8 mouse cellular contexts compared by ENCODE assay signal in genomic region chr17:75464983-75465634, GRCm38 (mm10). TPM values are rescaled to one million over a fixed set of nuclear protein-coding genes. Genes with fewer than 3 reads are reported as not detected.
A peak's percentile ranks its signal among the peaks of the same experiment; 100 is the strongest.
DNase-seq lines count a peak whose midpoint lies in the region; ATAC-seq and TF ChIP-seq lines count a peak whose summit lies in the region.

No protein-coding gene starts in this region.

- peak; percentile 78 for ATAC-seq in heart, embryonic 12.5 days (ENCODE audit: insufficient number of reproducible peaks, low FRiP score)
- ATAC-seq in kidney, postnatal 0 days (replicated peaks; ENCODE audit: low FRiP score, low read depth) = peak; percentile 71; the same call in 1 of the 2 replicates
- ATAC-seq in midbrain, postnatal 0 days (ENCODE audit: low FRiP score) = peak; percentile 74
- peak; percentile 75 for ATAC-seq in stomach, embryonic 14.5 days (ENCODE audit: insufficient number of reproducible peaks, insufficient read depth, low FRiP score, low read depth)

- H3K9me3 ChIP-seq in heart, embryonic 12.5 days (replicated peaks) = peaks cover 6% of the 10 kb centered on the region; the same call in 1 of the 2 replicates
- H3K9me3 ChIP-seq in kidney, postnatal 0 days (replicated peaks; ENCODE audit: low read length) = no peaks in the 10 kb centered on the region
- no peaks in the 10 kb centered on the region for H3K9me3 ChIP-seq in midbrain, postnatal 0 days (ENCODE audit: low read length)
- no peaks in the 10 kb centered on the region for H3K9me3 ChIP-seq in stomach, embryonic 14.5 days (ENCODE audit: control insufficient read depth, low read depth, low read length)

- peak overlapping the region; percentile 73 for H3K4me2 ChIP-seq in heart, embryonic 12.5 days
- H3K4me2 ChIP-seq in kidney, postnatal 0 days (ENCODE audit: low read length) = peak overlapping the region; percentile 52
- H3K4me2 ChIP-seq in midbrain, postnatal 0 days (ENCODE audit: low read depth, low read length, poor library complexity, severe bottlenecking) = peak overlapping the region; percentile 36
- peak overlapping the region; percentile 39 for H3K4me2 ChIP-seq in stomach, embryonic 14.5 days (replicated peaks; ENCODE audit: low read depth, low read length)

- TF ChIP-seq POLR2A in liver, adult 2 months (IDR thresholded peaks at IDR 0.05; ENCODE audit: extremely low read depth, insufficient read depth, low read length) = no peak

- H3K27ac ChIP-seq in heart, embryonic 12.5 days (ENCODE audit: poor library complexity, severe bottlenecking) = peak overlapping the region; percentile 78
- 0 out of 2 replicates have a peak overlapping the region, but pooled peaks have one; percentile 5 for H3K27ac ChIP-seq in kidney, postnatal 0 days
- H3K27ac ChIP-seq in liver, adult 2 months (replicated peaks; ENCODE audit: insufficient read depth, low read depth, low read length) = no peak overlapping the region
- no peak overlapping the region for H3K27ac ChIP-seq in midbrain, postnatal 0 days (ENCODE audit: low read depth, low read length)
- H3K27ac ChIP-seq in stomach, embryonic 14.5 days (ENCODE audit: low read length) = no peak overlapping the region; the same call in 1 of the 2 replicates

- peak overlapping the region; percentile 51; the same call in 1 of the 2 replicates for H3K9ac ChIP-seq in heart, embryonic 12.5 days
- H3K9ac ChIP-seq in kidney, postnatal 0 days (ENCODE audit: low read depth, low read length) = no peak overlapping the region
- no peak overlapping the region for H3K9ac ChIP-seq in liver, adult 2 months (ENCODE audit: low read depth, low read length)
- H3K9ac ChIP-seq in midbrain, postnatal 0 days (replicated peaks; ENCODE audit: low read length, poor library complexity, severe bottlenecking) = no peak overlapping the region
- H3K9ac ChIP-seq in stomach, embryonic 14.5 days (replicated peaks; ENCODE audit: low read depth, low read length) = no peak overlapping the region

- H3K4me3 ChIP-seq in heart, embryonic 12.5 days = peak overlapping the region; percentile 40
- H3K4me3 ChIP-seq in kidney, postnatal 0 days (replicated peaks; ENCODE audit: low read depth, low read length) = 0 out of 2 replicates have a peak overlapping the region, but pooled peaks have one; percentile 9
- H3K4me3 ChIP-seq in liver, adult 2 months (ENCODE audit: insufficient read depth, low read depth, low read length) = no peak overlapping the region
- no peak overlapping the region for H3K4me3 ChIP-seq in midbrain, postnatal 0 days (ENCODE audit: low read depth, low read length)
- H3K4me3 ChIP-seq in stomach, embryonic 14.5 days (ENCODE audit: low read depth, low read length) = peak overlapping the region; percentile 5; the same call in 1 of the 2 replicates

- no peaks in the 10 kb centered on the region for H3K79me2 ChIP-seq in liver, adult 2 months (ENCODE audit: control insufficient read depth, insufficient read depth, low read length)

- WGBS in heart, embryonic 12.5 days = under 1% methylated on average over 15 of the region's 15 CpGs
- WGBS in kidney, postnatal 0 days = 2% methylated on average over 15 of the region's 15 CpGs
- 3% methylated on average over 15 of the region's 15 CpGs for WGBS in liver, adult 2 months
- 25% methylated on average over 15 of the region's 15 CpGs for WGBS in midbrain, postnatal 0 days
- WGBS in stomach, embryonic 14.5 days = 3% methylated on average over 15 of the region's 15 CpGs

- peaks cover 2% of the 10 kb centered on the region; the same call in 1 of the 2 replicates for H3K36me3 ChIP-seq in heart, embryonic 12.5 days
- H3K36me3 ChIP-seq in kidney, postnatal 0 days (ENCODE audit: insufficient read depth, low read length) = no peaks in the 10 kb centered on the region
- H3K36me3 ChIP-seq in liver, adult 2 months (ENCODE audit: control insufficient read depth, insufficient read depth, low read length) = no peaks in the 10 kb centered on the region
- H3K36me3 ChIP-seq in midbrain, postnatal 0 days (ENCODE audit: insufficient read depth, low read length) = no peaks in the 10 kb centered on the region
- H3K36me3 ChIP-seq in stomach, embryonic 14.5 days (ENCODE audit: control insufficient read depth, insufficient read depth, low read length) = no peaks in the 10 kb centered on the region

- H3K4me1 ChIP-seq in heart, embryonic 12.5 days (replicated peaks) = peaks cover 17% of the 10 kb centered on the region
- peaks cover 15% of the 10 kb centered on the region for H3K4me1 ChIP-seq in kidney, postnatal 0 days (replicated peaks; ENCODE audit: insufficient read depth, low read length)
- H3K4me1 ChIP-seq in liver, adult 2 months (ENCODE audit: control insufficient read depth, insufficient read depth, low read length) = peaks cover 2% of the 10 kb centered on the region
- no peaks in the 10 kb centered on the region for H3K4me1 ChIP-seq in midbrain, postnatal 0 days (ENCODE audit: insufficient read depth, low read length)
- peaks cover 12% of the 10 kb centered on the region for H3K4me1 ChIP-seq in stomach, embryonic 14.5 days (ENCODE audit: control insufficient read depth, insufficient read depth, low read length)

- no peaks in the 10 kb centered on the region for H3K27me3 ChIP-seq in heart, embryonic 12.5 days (replicated peaks)
- no peaks in the 10 kb centered on the region for H3K27me3 ChIP-seq in kidney, postnatal 0 days (ENCODE audit: insufficient read depth, low read length)
- H3K27me3 ChIP-seq in liver, adult 2 months (ENCODE audit: control insufficient read depth, insufficient read depth, low read length) = no peaks in the 10 kb centered on the region
- no peaks in the 10 kb centered on the region for H3K27me3 ChIP-seq in midbrain, postnatal 0 days (ENCODE audit: insufficient read depth, low read length)
- no peaks in the 10 kb centered on the region for H3K27me3 ChIP-seq in stomach, embryonic 14.5 days (ENCODE audit: control insufficient read depth, insufficient read depth, low read length)

- DNase-seq in thymus, postnatal 14 days = peak; percentile 3
- no peak for DNase-seq in thymus, postnatal 0 days (ENCODE audit: low spot score)
- DNase-seq in fibroblast of lung, adult 2 months (ENCODE audit: low read depth) = peak; percentile 96
- DNase-seq in kidney, postnatal 0 days (ENCODE audit: low spot score) = peak; percentile 74
- peak; percentile 16 for DNase-seq in liver, adult 2 months (ENCODE audit: extremely low read depth, low read depth, low spot score)
- DNase-seq in midbrain, postnatal 0 days (ENCODE audit: low spot score) = peak; percentile 73

- no peak for TF ChIP-seq CTCF in kidney, postnatal 0 days (IDR thresholded peaks at IDR 0.05; ENCODE audit: low read depth)
- TF ChIP-seq CTCF in liver, adult 2 months (IDR thresholded peaks at IDR 0.05; ENCODE audit: low read depth, low read length) = no peak
- no peak for TF ChIP-seq CTCF in midbrain, postnatal 0 days (IDR thresholded peaks at IDR 0.05)

RNA-seq across cellular contexts. Expression of gene Rasgrp3, which starts 29.4 kb away (rescaled TPM):
- 2.4 TPM in 2 replicates for polyA plus RNA-seq in thymus, postnatal 0 days (2015; fragmentation: Nextera tagmentation; extraction: Ambion mirVana)
- 16.7 and 17.1 TPM in 2 replicates for polyA plus RNA-seq in heart, embryonic 12.5 days (2016; fragmentation: Nextera tagmentation; extraction: Ambion mirVana)
- polyA plus RNA-seq in kidney, postnatal 0 days (2015; fragmentation: Nextera tagmentation; extraction: Ambion mirVana) = 15.9 and 18.8 TPM in 2 replicates
- total RNA-seq in liver, adult 2 months (2014; rRNA removed) = 7.9 and 11.9 TPM in 2 replicates
- 1.5 and 1.7 TPM in 2 replicates for polyA plus RNA-seq in liver, adult 2 months (2012; rRNA removed)
- 8.1 and 9.3 TPM in 2 replicates for total RNA-seq in midbrain, postnatal 0 days (2014; rRNA removed)
- 3.2 and 4.8 TPM in 2 replicates for polyA plus RNA-seq in midbrain, postnatal 0 days (2015; fragmentation: Nextera tagmentation; extraction: Ambion mirVana)
- 16.5 and 17.9 TPM in 2 replicates for polyA plus RNA-seq in stomach, embryonic 14.5 days (2014; fragmentation: Nextera tagmentation; extraction: Ambion mirVana)

Comparison
In these comparisons a context has a peak if more than half of its experiments do, and no peak if none do; other contexts are left out.
1. H3K27ac ChIP-seq: peak in heart, embryonic 12.5 days (single experiment) and kidney, postnatal 0 days (single experiment); none in liver, adult 2 months (single experiment), midbrain, postnatal 0 days (single experiment) and stomach, embryonic 14.5 days (single experiment).
2. H3K4me3 ChIP-seq: peak in heart, embryonic 12.5 days (single experiment), kidney, postnatal 0 days (single experiment) and stomach, embryonic 14.5 days (single experiment); none in liver, adult 2 months (single experiment) and midbrain, postnatal 0 days (single experiment).
3. Peak in every context shown above with its lines, with median percentiles within 50 percentile points of each other: ATAC-seq and H3K4me2 ChIP-seq.